Mouse (Mus musculus) midbrain, embryonic 14.5 days (tissue): ENCODE measurements at regions not wholly inside any gene's neighbourhood (a gene's known extent, or its start where the extent isn't known, plus 50 kb on each side); places are given as distances from the start of the nearest gene placed in this dataset.
A peak's percentile ranks its signal among the peaks of the same experiment; 100 is the strongest.

Source experiments
- ATAC-seq: fragments of 200-750 bp; cut with Nextera tagmentation; 2 replicates; pipeline ENCODE4 v1.8.0; 2017; ENCODE audit warnings: moderate number of reproducible peaks, moderate library complexity; ENCODE audit not compliant: low FRiP score, low TSS enrichment
- DNase-seq: peaks from one replicate; pipeline ENCODE4 v3.0.0-alpha.2; 2015
- H3K27ac ChIP-seq: fragments of 300-500 bp; sonication (generic); replicated peaks from 2 replicates; pipeline ENCODE4 v1.5.1; 2014; ENCODE audit warnings: mild to moderate bottlenecking, low read depth, low read length, moderate library complexity
- H3K27me3 ChIP-seq: fragments of 300-500 bp; sonication (generic); 2 replicates; pipeline ENCODE4 v1.6.1; 2014; ENCODE audit warnings: low read length, control low read depth, mixed read lengths; ENCODE audit not compliant: control insufficient read depth, insufficient read depth
- H3K36me3 ChIP-seq: fragments of 300-500 bp; sonication (generic); 2 replicates; pipeline ENCODE4 v1.6.1; 2014; ENCODE audit warnings: low read length, control low read depth; ENCODE audit not compliant: control insufficient read depth, insufficient read depth
- H3K4me1 ChIP-seq: fragments of 300-500 bp; sonication (generic); 2 replicates; pipeline ENCODE4 v1.6.1; 2014; ENCODE audit warnings: mild to moderate bottlenecking, antibody characterized with exemption, low read length, control low read depth; ENCODE audit not compliant: control insufficient read depth, insufficient read depth
- H3K4me2 ChIP-seq: fragments of 300-500 bp; sonication (generic); 2 replicates; pipeline ENCODE4 v1.6.1; 2014; ENCODE audit warnings: mild to moderate bottlenecking, low read length, moderate library complexity
- H3K4me3 ChIP-seq: fragments of 300-500 bp; sonication (generic); replicated peaks from 2 replicates; pipeline ENCODE4 v1.5.1; 2014; ENCODE audit warnings: low read depth, low read length
- H3K9ac ChIP-seq: fragments of 300-500 bp; sonication (generic); replicated peaks from 2 replicates; pipeline ENCODE4 v1.6.1; 2014; ENCODE audit warnings: mild to moderate bottlenecking, low read length, moderate library complexity
- H3K9me3 ChIP-seq: fragments of 300-500 bp; sonication (generic); 2 replicates; pipeline ENCODE4 v1.6.1; 2016; ENCODE audit warnings: low read length, control low read depth, mixed read lengths; ENCODE audit not compliant: control insufficient read depth
- WGBS: fragments of 180-500 bp; shearing (Covaris S2); extraction: QIAGEN DNeasy Blood & Tissue Kit; methylation state at CpG from one replicate; pipeline ENCODE4 v1.1.7; 2014; 5-methylcytosine and 5-hydroxymethylcytosine counted together

DNA sequence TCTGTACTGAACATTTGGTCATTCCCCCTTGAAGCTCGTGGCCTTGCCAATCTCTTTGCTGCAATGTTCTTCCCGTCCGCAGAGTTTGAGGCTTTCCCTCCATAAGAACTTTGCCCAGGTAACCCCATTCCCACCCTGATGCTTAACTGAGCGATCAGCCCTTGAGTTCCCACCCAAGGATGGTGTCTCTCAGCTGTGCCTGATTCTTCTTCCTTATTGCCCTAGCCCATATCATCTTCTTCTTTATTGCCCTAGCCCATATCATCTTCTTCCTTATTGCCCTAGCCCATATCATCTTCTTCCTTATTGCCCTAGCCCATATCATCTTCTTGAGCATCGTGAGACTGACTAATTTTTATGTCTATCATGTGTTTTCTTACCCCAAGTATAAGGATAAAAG lies 324.4 kb downstream of the Cbln4 start:
- Histone ChIP-seq H3K4me2 (no peak overlapping the region), H3K27me3 (no peaks in the 10 kb centered on the region), H3K4me3 (no peak overlapping the region), H3K9me3 (no peaks in the 10 kb centered on the region), H3K9ac (no peak overlapping the region), H3K27ac (no peak overlapping the region), H3K4me1 (no peaks in the 10 kb centered on the region), H3K36me3 (no peaks in the 10 kb centered on the region)
- WGBS, result 91% methylated on average over 5 of the region's 5 CpGs
- ATAC-seq, result no peak
- DNase-seq, result no peak

- ATAC-seq (no peak), DNase-seq (peak; percentile 27)
- H3K9me3 ChIP-seq, result no peaks in the 10 kb centered on the region
- 66% methylated on average over 11 of the region's 11 CpGs for WGBS
- no peaks in the 10 kb centered on the region for H3K4me1 ChIP-seq
- H3K27me3 ChIP-seq, result no peaks in the 10 kb centered on the region
- H3K4me3 ChIP-seq, result no peak overlapping the region
- no peaks in the 10 kb centered on the region for H3K36me3 ChIP-seq
- no peak overlapping the region for H3K4me2 ChIP-seq
- H3K27ac ChIP-seq, result no peak overlapping the region
- no peak overlapping the region for H3K9ac ChIP-seq
Observed at GRCm38 (mm10) chr2:171712816-171713570, 330.3 kb downstream of the Cbln4 start.

- ATAC-seq, result no peak
- 79% methylated on average over 5 of the region's 5 CpGs for WGBS
- no peaks in the 10 kb centered on the region for H3K36me3 ChIP-seq
Observed at GRCm38 (mm10) chr2:171693526-171693925, 349.7 kb downstream of the Cbln4 start.

DNA sequence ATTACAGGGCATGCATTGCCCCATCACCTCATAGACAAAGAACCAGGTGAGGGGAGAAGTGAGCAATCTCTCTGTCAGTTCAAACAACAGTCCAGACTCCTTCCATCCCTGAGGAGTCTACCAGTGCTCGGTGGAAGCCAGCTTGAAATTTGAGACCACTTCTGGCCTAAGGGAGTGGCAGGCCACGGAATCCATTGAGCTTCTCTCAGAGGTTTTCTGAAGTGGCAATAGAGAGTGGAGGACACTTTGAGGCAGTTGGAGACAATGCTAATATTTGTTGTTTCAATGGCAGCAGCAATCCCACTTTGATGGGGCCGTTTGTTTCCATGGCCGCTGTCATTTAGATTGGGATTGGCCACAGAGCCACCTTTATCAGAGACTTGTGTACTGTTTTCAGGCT lies 352.5 kb downstream of the Cbln4 start:
- H3K4me1 ChIP-seq, result no peaks in the 10 kb centered on the region
- H3K27me3 ChIP-seq, result no peaks in the 10 kb centered on the region
- WGBS, result 45% methylated on average over 4 of the region's 4 CpGs
- DNase-seq (no peak), ATAC-seq (no peak)
- H3K4me3 ChIP-seq, result no peak overlapping the region
- H3K9ac ChIP-seq, result no peak overlapping the region
- no peaks in the 10 kb centered on the region for H3K36me3 ChIP-seq
- H3K9me3 ChIP-seq, result no peaks in the 10 kb centered on the region
- no peak overlapping the region for H3K4me2 ChIP-seq
- H3K27ac ChIP-seq, result no peak overlapping the region

More at GRCm38 (mm10) chr2:171693526-171693925, 349.7 kb downstream of the Cbln4 start:
- Histone ChIP-seq H3K4me1 (no peaks in the 10 kb centered on the region), H3K27ac (no peak overlapping the region), H3K9me3 (no peaks in the 10 kb centered on the region), H3K9ac (no peak overlapping the region), H3K4me2 (no peak overlapping the region), H3K4me3 (no peak overlapping the region), H3K27me3 (no peaks in the 10 kb centered on the region)
- DNase-seq, result no peak

DNA sequence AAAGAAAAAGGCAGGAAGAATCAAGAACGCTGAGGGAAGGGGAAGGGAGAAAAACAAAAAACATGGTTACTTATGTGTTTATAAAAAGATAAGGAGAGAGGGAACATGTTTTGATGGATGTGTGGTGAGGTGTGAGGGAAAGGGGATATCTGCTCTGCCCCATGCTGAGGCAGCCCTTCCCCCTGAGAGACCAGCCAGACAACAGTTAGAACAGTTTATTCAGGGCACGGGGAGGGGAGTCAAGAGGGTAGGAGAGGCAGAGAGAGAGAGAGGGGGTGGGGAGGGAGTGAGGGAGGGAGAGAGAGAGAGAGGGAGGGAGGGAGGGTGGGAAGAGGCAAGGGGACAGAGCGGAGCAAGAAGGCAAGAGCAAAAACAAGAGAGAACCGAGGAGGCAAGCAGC lies 354.2 kb downstream of the Cbln4 start:
- Histone ChIP-seq H3K27me3 (no peaks in the 10 kb centered on the region), H3K4me2 (no peak overlapping the region), H3K4me1 (no peaks in the 10 kb centered on the region), H3K36me3 (no peaks in the 10 kb centered on the region), H3K4me3 (no peak overlapping the region), H3K27ac (no peak overlapping the region), H3K9ac (no peak overlapping the region), H3K9me3 (no peaks in the 10 kb centered on the region)
- DNase-seq, result no peak
- WGBS, result 30% methylated on average over 4 of the region's 4 CpGs
- ATAC-seq, result no peak

DNA sequence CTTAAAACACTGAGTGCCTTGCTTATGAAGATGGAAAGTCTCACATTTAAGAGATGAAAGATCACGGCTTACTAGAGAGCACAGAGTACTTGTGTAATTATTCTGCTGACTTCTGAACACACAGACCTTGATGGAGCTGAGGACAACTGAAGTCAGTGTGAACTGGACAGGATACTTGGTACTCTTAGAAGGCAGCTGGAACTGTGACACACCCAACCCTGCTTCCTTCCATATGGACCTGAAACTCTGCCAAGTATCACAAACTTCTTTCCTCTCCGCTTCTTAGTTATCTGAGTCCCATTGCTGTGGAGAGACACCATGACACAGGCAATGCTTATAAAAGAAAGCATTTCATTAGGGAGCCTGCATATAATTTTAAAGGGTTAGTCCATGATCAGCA lies 365.3 kb downstream of the Cbln4 start:
- Histone ChIP-seq H3K27me3 (no peaks in the 10 kb centered on the region), H3K4me3 (no peak overlapping the region), H3K27ac (no peak overlapping the region), H3K4me1 (no peaks in the 10 kb centered on the region), H3K9ac (no peak overlapping the region), H3K36me3 (no peaks in the 10 kb centered on the region), H3K9me3 (no peaks in the 10 kb centered on the region), H3K4me2 (no peak overlapping the region)
- ATAC-seq (no peak), DNase-seq (no peak)
- WGBS, result 95% methylated on average over 2 of the region's 2 CpGs

GRCm38 (mm10) chr2:171677128-171677527 lies 366.1 kb downstream of the Cbln4 start:
- WGBS, result 87% methylated on average over 7 of the region's 7 CpGs
- H3K9ac ChIP-seq, result no peak overlapping the region
- no peak overlapping the region for H3K4me2 ChIP-seq
- H3K4me1 ChIP-seq, result no peaks in the 10 kb centered on the region
- no peaks in the 10 kb centered on the region for H3K36me3 ChIP-seq
- no peak for ATAC-seq
- no peaks in the 10 kb centered on the region for H3K27me3 ChIP-seq
- no peak overlapping the region for H3K27ac ChIP-seq
- H3K4me3 ChIP-seq, result no peak overlapping the region
- no peaks in the 10 kb centered on the region for H3K9me3 ChIP-seq
- DNase-seq, result no peak

- Histone ChIP-seq H3K9me3 (no peaks in the 10 kb centered on the region), H3K4me2 (no peak overlapping the region), H3K27me3 (no peaks in the 10 kb centered on the region), H3K36me3 (no peaks in the 10 kb centered on the region), H3K4me1 (no peaks in the 10 kb centered on the region), H3K27ac (no peak overlapping the region), H3K4me3 (no peak overlapping the region), H3K9ac (no peak overlapping the region)
- WGBS, result 67% methylated on average over 8 of the region's 8 CpGs
- DNase-seq (no peak), ATAC-seq (no peak)
Observed at GRCm38 (mm10) chr2:171676083-171676482, 367.2 kb downstream of the Cbln4 start.

GRCm38 (mm10) chr2:171675411-171675810 lies 367.9 kb downstream of the Cbln4 start:
- no peaks in the 10 kb centered on the region for H3K36me3 ChIP-seq

More at GRCm38 (mm10) chr2:171675411-171675810, 367.9 kb downstream of the Cbln4 start:
- Histone ChIP-seq H3K9ac (no peak overlapping the region), H3K4me1 (no peaks in the 10 kb centered on the region), H3K27me3 (no peaks in the 10 kb centered on the region), H3K4me3 (no peak overlapping the region), H3K9me3 (no peaks in the 10 kb centered on the region), H3K4me2 (no peak overlapping the region), H3K27ac (no peak overlapping the region)
- no peak for ATAC-seq
- WGBS, result 68% methylated on average over 2 of the region's 2 CpGs
- DNase-seq, result no peak
